Mouse (Mus musculus) MEL (cell line): ENCODE measurements around the gene Cux1.

Experiments used
- CTCF ChIP-seq, 3 experiments: IDR thresholded peaks in 2 of 3; conservative IDR thresholded peaks in 1 of 3; 2 replicates each; pipeline ENCODE4 v1.5.1; 2011 to 2012; ENCODE audit warnings: low read length in 3 of 3, low read depth in 2 of 3, mild to moderate bottlenecking in 2 of 3, improper control_type of control experiment in 1 of 3, inconsistent platforms in 1 of 3, mixed read lengths in 1 of 3, moderate library complexity in 1 of 3; ENCODE audit not compliant: control insufficient read depth in 1 of 3, insufficient read depth in 1 of 3, poor library complexity in 1 of 3, severe bottlenecking in 1 of 3
- E2F4 ChIP-seq: IDR thresholded peaks from 2 replicates; pipeline ENCODE4 v1.6.1; 2011; ENCODE audit warnings: low read depth, low read length, improper control_type of control experiment, borderline replicate concordance
- ETS1 ChIP-seq: IDR thresholded peaks from 2 replicates; pipeline ENCODE4 v1.6.1; 2012; ENCODE audit warnings: low read depth, mild to moderate bottlenecking, inconsistent platforms, low read length, improper control_type of control experiment, moderate library complexity
- MAFK ChIP-seq: IDR thresholded peaks from 2 replicates; pipeline ENCODE4 v1.6.1; 2011; ENCODE audit warnings: low read depth, mild to moderate bottlenecking, low read length, improper control_type of control experiment, borderline replicate concordance
- POLR2A ChIP-seq, 2 experiments: IDR thresholded peaks; 2 replicates each; pipeline ENCODE4 v1.6.1; 2011 to 2012; ENCODE audit warnings: low read length in 2 of 2, mild to moderate bottlenecking in 2 of 2, control low read depth in 1 of 2, improper control_type of control experiment in 1 of 2, low read depth in 1 of 2, moderate library complexity in 1 of 2; ENCODE audit not compliant: control insufficient read depth in 1 of 2, insufficient read depth in 1 of 2, poor library complexity in 1 of 2
- RCOR1 ChIP-seq: IDR thresholded peaks from 2 replicates; pipeline ENCODE4 v1.6.1; 2012; ENCODE audit warnings: low read depth, mild to moderate bottlenecking, inconsistent platforms, low read length, improper control_type of control experiment
- SIN3A ChIP-seq: IDR thresholded peaks from 2 replicates; pipeline ENCODE4 v1.6.1; 2012; ENCODE audit warnings: low read length, improper control_type of control experiment, inconsistent platforms
- TCF12 ChIP-seq: IDR thresholded peaks from 2 replicates; pipeline ENCODE4 v1.6.1; 2014; ENCODE audit warnings: low read depth, mild to moderate bottlenecking, inconsistent platforms, low read length, improper control_type of control experiment, moderate library complexity
- ZNF384 ChIP-seq: IDR thresholded peaks from 2 replicates; pipeline ENCODE4 v1.6.1; 2012; ENCODE audit warnings: low read depth, mild to moderate bottlenecking, inconsistent platforms, low read length, improper control_type of control experiment

DNA sequence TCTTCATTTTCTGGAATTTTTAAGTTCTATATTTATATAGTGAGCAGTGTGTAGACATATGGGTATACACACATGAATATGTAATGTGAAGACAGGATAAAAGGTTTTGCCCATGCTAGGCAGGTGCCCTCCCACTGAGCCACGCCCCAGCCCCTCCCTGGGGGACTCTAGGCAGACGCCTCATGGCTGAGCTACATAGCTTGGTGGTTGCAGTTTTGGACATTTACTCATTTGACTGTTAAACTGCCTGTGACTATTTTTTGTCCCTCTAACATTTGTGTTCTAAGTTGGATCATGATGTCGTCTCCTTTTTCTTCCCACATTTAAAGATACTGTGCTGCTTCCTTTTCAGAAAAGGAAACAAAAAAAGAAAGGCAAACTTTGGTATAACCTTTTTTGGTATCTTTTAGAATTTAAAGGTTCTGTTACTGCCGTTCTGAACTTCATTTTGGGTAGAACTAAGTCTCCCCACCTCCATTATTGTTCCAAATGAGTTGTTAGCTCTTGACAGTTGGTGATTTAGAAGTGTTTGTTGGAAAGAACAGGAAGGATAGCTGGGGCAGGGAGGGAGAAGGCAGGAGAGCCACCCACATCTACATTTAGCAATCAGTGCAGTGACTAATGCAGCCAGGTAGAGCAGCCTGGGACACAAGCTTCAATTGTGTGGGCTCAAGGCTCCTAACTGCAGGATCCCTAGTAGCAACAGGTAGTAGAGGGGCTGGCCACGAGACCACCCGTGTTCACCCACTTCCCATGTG lies 204.6 kb downstream of the Cux1 start:
- TF ChIP-seq E2F4, result no peak
- no peak for TF ChIP-seq CTCF (IDR thresholded peaks at IDR 0.05 in 2 of 3, conservative IDR thresholded peaks at IDR 0.05 in 1 of 3; ENCODE audit: control insufficient read depth in 1 of 3, insufficient read depth in 1 of 3, low read depth in 2 of 3, low read length in 3 of 3, poor library complexity in 1 of 3, severe bottlenecking in 1 of 3)
- no peak for TF ChIP-seq TCF12
- no peak for TF ChIP-seq ZNF384
- no peak for TF ChIP-seq MAFK
- TF ChIP-seq POLR2A (IDR thresholded peaks at IDR 0.05; ENCODE audit: control insufficient read depth in 1 of 2, insufficient read depth in 1 of 2, low read depth in 1 of 2, low read length in 2 of 2, poor library complexity in 1 of 2), result no peak
- TF ChIP-seq RCOR1, result no peak
- no peak for TF ChIP-seq ETS1
- TF ChIP-seq SIN3A, result no peak
